Mouse (Mus musculus) c-Kit-positive CD71-negative TER-119-negative erythroid progenitor cells, embryonic 14.5 days (primary cell): ENCODE measurements around the gene Ikzf1.

Source experiments
- DNase-seq: peaks from one replicate; pipeline ENCODE4 v3.0.0-alpha.2; 2013; ENCODE audit warnings: low read depth

Ikzf1 gene

GRCm38 (mm10) chr11:11684930-11685852 is at the start of gene Ikzf1:
Gene Ikzf1, plus strand, starts transcription at chr11:11685003.
- DNase-seq, result no peak

DNA sequence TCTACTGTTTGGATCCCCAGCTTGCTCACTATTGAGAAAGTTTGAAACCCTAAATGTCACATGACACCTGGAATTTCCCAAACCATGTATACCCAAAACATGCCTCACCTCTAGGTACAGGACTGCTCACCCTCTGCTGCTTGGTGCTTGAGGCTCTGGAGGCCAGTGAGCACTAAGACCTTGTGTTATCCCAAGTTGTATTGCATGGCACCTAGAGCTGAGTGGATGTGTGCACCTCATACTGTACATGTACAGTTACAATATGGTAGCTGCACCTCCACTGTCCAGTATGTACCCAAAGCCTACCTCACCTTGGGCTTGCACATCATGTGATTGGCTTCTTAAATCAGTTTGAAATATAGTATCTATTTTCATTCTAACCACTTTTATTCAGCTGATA is 40.5 kb upstream of the Ikzf1 start:
- DNase-seq, result no peak

DNA sequence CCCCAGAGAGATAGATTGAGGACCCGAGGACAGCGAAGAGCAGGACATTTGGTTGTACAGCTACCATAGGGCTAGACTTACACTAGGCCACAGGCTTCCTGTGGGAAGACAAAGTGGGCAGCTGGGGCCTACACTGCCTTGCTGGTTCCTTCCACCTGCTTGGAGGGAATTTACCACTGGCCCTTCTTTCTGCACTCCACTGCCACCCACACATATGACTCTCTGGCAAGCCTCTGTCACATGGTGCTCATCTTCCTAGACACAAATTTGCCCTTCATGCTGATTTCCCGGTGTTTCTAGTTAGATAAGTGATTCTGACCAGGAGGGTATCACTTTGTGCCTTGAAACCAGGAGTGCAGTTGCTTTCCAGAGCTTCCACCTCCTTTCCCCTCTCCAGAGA is 28.4 kb upstream of the Ikzf1 start:
- DNase-seq, result no peak

DNA sequence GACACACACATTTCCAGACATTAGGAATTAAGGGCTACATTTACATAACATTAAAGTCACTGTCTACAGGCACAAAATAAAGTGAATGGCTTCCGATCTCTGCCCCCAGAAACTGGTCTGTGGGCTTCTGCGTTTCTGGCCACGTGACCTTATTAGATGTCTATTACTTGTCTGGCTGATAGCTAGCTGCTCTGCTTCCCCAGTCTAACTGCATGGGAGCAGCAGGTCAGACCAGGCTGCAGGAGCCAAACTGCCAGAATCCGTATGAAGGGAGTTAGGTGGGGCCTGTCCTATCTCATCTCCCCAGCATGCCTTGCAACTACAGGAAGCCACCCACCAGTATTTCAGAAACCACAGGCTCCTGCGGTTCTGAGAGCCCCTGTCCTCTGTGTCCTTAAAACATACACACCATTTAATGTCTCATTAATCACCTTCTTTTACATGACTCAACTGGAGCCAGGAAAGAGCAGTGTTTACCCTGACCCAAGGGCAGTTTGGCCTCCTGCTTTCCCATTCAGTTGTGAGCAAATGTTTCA is 27.7 kb upstream of the Ikzf1 start:
- DNase-seq, result peak; percentile 62

DNA sequence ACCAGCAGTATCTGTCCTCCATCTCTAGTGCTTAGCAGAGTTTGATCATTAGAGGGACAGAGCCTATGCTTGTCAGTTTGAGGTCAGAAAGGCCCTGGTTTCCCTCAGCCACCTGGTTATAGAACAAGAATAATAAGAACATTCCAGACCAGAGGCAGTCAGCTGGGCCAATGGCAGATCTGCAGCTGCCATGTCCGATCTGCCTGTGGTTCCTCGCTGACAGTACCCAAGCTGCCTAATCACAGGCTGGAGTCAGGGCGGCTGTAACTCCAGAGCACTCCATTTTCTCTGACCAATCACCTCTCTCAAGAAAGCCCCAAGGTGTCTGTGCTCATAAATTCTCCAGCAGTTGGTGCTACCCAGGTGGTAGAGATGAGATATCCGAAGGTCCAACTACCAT is 27.2 kb upstream of the Ikzf1 start:
- DNase-seq, result no peak

DNA sequence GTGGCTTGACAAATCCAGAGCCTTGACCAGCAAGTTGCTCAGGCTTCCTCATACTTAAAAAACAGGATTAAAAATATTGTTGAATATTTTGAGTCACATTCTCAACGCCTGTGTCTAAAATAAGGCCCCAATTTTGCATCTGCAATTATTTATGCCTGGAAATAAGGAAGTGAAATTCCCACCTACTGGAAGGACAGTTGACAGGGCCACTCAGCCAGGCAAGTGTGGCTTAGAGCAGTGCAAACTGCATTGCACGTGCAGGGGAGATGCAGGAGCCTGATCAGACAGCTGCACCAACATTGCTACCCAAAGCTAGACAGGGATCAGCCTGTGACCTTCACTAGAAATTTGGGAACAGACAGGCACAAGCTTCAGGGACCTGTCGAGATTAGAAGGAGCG is 26.0 kb upstream of the Ikzf1 start:
- DNase-seq, result no peak

DNA sequence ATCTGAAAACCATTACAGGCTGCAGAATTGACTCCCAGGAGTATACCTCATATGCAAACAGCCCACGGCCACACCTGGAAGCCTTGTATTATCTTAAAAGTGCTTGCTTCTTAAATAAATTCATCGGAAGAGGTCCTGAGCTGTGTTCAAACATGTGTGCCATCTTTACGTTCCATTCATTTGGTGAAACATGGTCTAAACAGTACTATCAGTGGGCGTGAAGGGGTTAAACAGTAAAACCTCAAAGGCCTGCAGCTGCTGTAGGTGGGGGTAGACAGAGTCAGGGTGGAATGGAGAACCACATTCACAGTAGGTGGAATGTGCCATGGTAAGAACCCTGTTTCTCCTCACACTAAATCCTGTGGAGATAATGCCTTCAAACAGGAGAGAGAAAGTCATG is 24.2 kb upstream of the Ikzf1 start:
- DNase-seq, result no peak

- no peak for DNase-seq
Measured at GRCm38 (mm10) chr11:11667254-11667921, 17.4 kb upstream of the Ikzf1 start.

DNA sequence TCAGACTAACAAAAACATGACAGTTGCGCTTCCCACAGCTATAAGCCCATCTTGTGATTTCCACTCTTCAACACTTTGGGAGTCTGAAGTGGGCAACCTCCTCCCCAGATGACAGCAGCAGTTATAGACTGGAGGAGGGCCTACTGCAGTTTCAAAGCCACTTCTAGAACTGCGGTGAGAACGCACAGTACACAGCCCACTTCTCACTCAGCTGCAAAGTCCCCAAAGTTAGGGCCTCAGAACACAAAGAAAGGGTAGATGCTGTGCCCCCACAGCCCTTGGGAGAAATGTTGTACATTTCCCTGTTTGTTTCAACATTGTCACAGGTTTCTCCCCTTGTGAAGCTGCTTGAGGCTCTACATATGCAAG is 16.9 kb upstream of the Ikzf1 start:
- no peak for DNase-seq

DNA sequence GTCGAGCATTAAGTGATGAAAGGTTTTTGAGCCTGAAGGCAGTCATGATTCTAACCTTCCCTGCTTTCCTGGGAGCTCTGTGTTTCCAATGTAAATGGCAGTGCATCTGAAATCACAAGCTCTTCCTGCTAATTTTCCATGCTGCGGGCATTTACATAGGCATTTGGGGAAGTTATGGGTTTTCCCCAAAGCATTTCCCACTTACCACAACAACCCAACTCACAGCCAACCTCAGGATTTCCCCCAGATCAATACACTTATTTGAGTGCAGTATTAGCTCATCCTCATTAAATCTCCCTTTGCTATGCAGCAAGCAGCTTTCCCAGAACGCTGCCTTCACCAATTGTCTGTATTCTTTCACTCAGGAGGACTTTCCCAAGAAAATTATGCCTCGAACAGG is 11.8 kb upstream of the Ikzf1 start:
- no peak for DNase-seq

DNA sequence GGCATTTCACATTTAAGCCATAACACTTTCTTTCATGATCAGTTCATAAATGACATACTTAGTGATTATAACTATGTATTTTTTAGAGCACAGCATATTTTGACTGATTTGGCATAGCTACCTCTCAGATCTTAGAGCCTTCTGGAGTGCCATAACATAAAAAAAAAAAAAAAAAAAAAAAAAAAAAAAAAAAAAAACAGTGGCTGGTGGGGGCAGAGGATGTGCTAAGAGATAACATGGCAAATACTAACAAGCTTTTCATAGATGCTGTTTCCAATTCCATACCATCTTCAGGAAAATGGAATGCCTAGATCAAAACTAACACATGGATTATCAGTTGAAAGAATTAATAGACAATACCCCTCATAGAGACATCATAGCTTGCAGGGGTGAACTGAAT is 9.7 kb upstream of the Ikzf1 start:
- no peak for DNase-seq

DNA sequence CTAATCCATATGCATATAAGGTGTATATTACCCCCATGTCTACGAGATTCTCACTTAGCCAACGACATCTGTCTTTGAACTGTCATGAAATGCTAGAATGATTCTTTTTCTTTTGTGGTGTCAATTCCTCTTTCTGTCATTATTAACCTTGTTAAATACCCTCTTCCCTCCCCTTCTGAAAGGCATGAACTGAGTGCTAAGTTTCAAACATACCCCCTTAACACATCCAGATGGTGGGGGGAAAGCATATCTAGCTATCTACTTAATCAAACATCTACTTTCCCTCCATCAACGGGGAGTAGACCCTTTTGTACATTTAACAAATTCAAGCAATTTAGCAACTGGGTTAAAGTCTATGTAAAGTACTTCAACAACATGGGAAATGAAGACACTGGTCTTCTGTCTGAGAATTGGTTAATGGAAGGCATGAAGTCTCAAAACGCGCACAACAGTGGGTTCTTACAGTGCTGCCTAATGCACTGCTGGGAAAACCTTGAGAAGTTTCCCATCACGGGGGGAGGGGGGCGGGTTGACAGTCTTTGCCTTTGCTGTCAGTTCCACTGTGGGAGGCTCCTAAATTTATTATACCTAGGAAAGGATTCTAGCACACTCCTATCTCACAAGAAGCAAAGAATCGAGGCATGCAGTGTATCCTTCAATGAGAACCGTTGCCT is 8.6 kb upstream of the Ikzf1 start:
- DNase-seq, result no peak

- DNase-seq, result no peak
Measured at GRCm38 (mm10) chr11:11677165-11677564, 7.6 kb upstream of the Ikzf1 start.

GRCm38 (mm10) chr11:11678972-11679371 is 5.8 kb upstream of the Ikzf1 start:
- DNase-seq, result no peak

- no peak for DNase-seq
Measured at GRCm38 (mm10) chr11:11684056-11684929, 510 bp upstream of the Ikzf1 start.

DNA sequence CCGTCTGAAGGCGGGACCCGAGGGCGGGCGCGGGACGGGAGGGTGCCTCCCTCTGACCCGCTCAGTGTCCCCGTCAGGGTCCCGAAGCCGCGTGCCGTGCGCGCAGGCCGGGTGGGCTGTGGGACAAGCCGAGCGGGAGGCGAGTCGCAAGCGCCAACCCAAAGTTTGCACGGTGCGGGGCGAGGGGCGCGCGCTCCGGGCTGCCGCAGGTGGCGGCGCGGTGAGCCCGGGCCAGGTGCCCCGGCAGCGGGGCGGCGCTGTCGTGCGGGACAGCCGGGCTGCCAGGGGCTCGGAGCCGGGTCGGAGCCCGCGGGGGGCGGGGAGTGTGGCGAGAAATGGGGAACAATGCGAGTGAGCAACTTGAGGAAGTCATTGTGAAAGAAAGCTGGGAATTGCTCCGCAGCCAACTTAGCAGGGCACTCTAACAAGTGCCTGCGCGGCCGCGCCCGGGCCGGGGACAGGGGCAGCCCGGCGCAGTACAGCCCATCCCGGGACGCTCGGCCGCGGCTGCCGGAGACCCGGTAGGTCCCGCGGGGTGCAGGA is 1.1 kb downstream of the Ikzf1 start:
- DNase-seq, result no peak

- DNase-seq, result no peak
Measured at GRCm38 (mm10) chr11:11686569-11687051, 1.8 kb downstream of the Ikzf1 start.

- no peak for DNase-seq
Measured at GRCm38 (mm10) chr11:11687551-11688185, 2.9 kb downstream of the Ikzf1 start.

- DNase-seq, result no peak
Measured at GRCm38 (mm10) chr11:11688766-11689330, 4.0 kb downstream of the Ikzf1 start.

DNA sequence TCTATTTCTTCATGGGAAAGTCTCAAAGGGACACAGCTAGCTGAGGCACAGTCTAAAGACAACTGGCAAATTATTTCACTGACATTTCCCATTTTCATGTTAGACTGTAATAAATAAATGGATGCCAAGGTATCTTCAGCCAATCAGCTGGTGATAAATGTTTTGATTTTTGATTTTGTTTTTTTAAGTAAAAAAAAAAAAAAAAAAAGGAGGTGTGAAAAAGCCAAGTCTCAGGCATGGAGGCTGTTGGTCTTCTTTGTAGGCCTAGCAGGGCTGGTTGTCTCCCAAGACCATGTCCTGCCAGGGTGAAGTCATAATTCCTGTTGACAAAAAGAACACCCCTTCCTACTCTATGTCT is 4.9 kb downstream of the Ikzf1 start:
- DNase-seq, result no peak
